Mouse (Mus musculus) intestine, postnatal 0 days (tissue): ENCODE measurements around the gene Rai14. TPM values are rescaled to one million over a fixed set of nuclear protein-coding genes. Genes with fewer than 3 reads are reported as not detected.

Experiments used
- ATAC-seq: fragments of 200-750 bp; cut with Nextera tagmentation; 2 replicates; pipeline ENCODE4 v1.8.0; 2017; ENCODE audit warnings: mild to moderate bottlenecking, moderate TSS enrichment, moderate library complexity
- H3K27ac ChIP-seq: fragments of 300-500 bp; sonication (generic); 2 replicates; pipeline ENCODE4 v1.5.1; 2014; ENCODE audit warnings: mild to moderate bottlenecking, low read depth, low read length, moderate library complexity
- H3K27me3 ChIP-seq: fragments of 300-500 bp; sonication (generic); replicated peaks from 2 replicates; pipeline ENCODE4 v1.6.1; 2014; ENCODE audit warnings: low read length, mixed read lengths; ENCODE audit not compliant: control insufficient read depth, insufficient read depth
- H3K36me3 ChIP-seq: fragments of 300-500 bp; sonication (generic); 2 replicates; pipeline ENCODE4 v1.6.1; 2014; ENCODE audit warnings: mild to moderate bottlenecking, moderate library complexity; ENCODE audit not compliant: control insufficient read depth, insufficient read depth
- H3K4me1 ChIP-seq: fragments of 300-500 bp; sonication (generic); replicated peaks from 2 replicates; pipeline ENCODE4 v1.6.1; 2014; ENCODE audit warnings: antibody characterized with exemption, low read length, mixed read lengths; ENCODE audit not compliant: control insufficient read depth, insufficient read depth
- H3K4me2 ChIP-seq: fragments of 300-500 bp; sonication (generic); replicated peaks from 2 replicates; pipeline ENCODE4 v1.6.1; 2014; ENCODE audit warnings: low read depth, mild to moderate bottlenecking, moderate library complexity
- H3K4me3 ChIP-seq: fragments of 300-500 bp; sonication (generic); 2 replicates; pipeline ENCODE4 v1.5.1; 2014; ENCODE audit warnings: low read depth, low read length
- H3K9ac ChIP-seq: fragments of 300-500 bp; sonication (generic); 2 replicates; pipeline ENCODE4 v1.6.1; 2014; ENCODE audit warnings: mild to moderate bottlenecking, low read depth, low read length
- H3K9me3 ChIP-seq: fragments of 300-500 bp; sonication (generic); 2 replicates; pipeline ENCODE4 v1.6.1; 2016; ENCODE audit warnings: mixed run types; ENCODE audit not compliant: control insufficient read depth
- CTCF ChIP-seq: sonication (generic); IDR thresholded peaks from 2 replicates; pipeline ENCODE4 v1.5.1; 2016; ENCODE audit warnings: low read depth, mild to moderate bottlenecking, control low read depth, antibody characterized with exemption, moderate library complexity
- WGBS: fragments of 180-500 bp; shearing (Covaris S2); extraction: QIAGEN DNeasy Blood & Tissue Kit; methylation state at CpG from one replicate; pipeline ENCODE4 v1.1.7; 2014; 5-methylcytosine and 5-hydroxymethylcytosine counted together
- polyA plus RNA-seq: library from polyadenylated mRNA; unstranded; fragments of >200 nt; fragmentation: Nextera tagmentation; extraction: Ambion mirVana; gene quantifications from 2 replicates; pipeline ENCODE4 v1.2.1, GENCODE M21; 2015

Rai14 gene
- polyA plus RNA-seq, 1 experiment from 2014 or later: 6.2 TPM

- 0 out of 2 replicates have a peak overlapping the region, but pooled peaks have one; percentile 0 for H3K27ac ChIP-seq
- no peak for TF ChIP-seq CTCF
- peak; percentile 94 for ATAC-seq
- H3K27me3 ChIP-seq: no peaks in the 10 kb centered on the region
- peak overlapping the region; percentile 25 for H3K4me3 ChIP-seq
- WGBS: 38% methylated on average over 13 of the region's 13 CpGs
- peak overlapping the region; percentile 54 for H3K4me2 ChIP-seq
- H3K9me3 ChIP-seq: no peaks in the 10 kb centered on the region
- peaks cover 6% of the 10 kb centered on the region; the same call in 1 of the 2 replicates for H3K4me1 ChIP-seq
- no peak overlapping the region for H3K9ac ChIP-seq
- H3K36me3 ChIP-seq: no peaks in the 10 kb centered on the region
These were observed 24.2 kb downstream of the Rai14 start for GRCm38 (mm10) chr15:10690219-10690618.

- 52% methylated on average over 11 of the region's 11 CpGs for WGBS
- Histone ChIP-seq H3K4me2 (peak overlapping the region; percentile 30; the same call in 1 of the 2 replicates), H3K36me3 (no peaks in the 10 kb centered on the region), H3K9me3 (no peaks in the 10 kb centered on the region), H3K4me3 (no peak overlapping the region), H3K27me3 (no peaks in the 10 kb centered on the region), H3K4me1 (peaks cover 4% of the 10 kb centered on the region; the same call in 1 of the 2 replicates), H3K27ac (no peak overlapping the region), H3K9ac (no peak overlapping the region)
- no peak for ATAC-seq
- no peak for TF ChIP-seq CTCF
These were observed 25.1 kb downstream of the Rai14 start for GRCm38 (mm10) chr15:10689304-10689703.

GRCm38 (mm10) chr15:10688686-10689085 is 25.7 kb downstream of the Rai14 start:
- Histone ChIP-seq H3K27ac (no peak overlapping the region), H3K36me3 (no peaks in the 10 kb centered on the region), H3K9me3 (no peaks in the 10 kb centered on the region), H3K4me2 (no peak overlapping the region), H3K4me1 (peaks cover 4% of the 10 kb centered on the region; the same call in 1 of the 2 replicates), H3K9ac (no peak overlapping the region), H3K27me3 (no peaks in the 10 kb centered on the region), H3K4me3 (no peak overlapping the region)
- no peak for TF ChIP-seq CTCF
- WGBS: 61% methylated on average over 5 of the region's 5 CpGs
- ATAC-seq: no peak

- WGBS: 84% methylated on average over 7 of the region's 7 CpGs
- no peak overlapping the region for H3K4me3 ChIP-seq
- H3K4me2 ChIP-seq: no peak overlapping the region
- no peak overlapping the region for H3K27ac ChIP-seq
- H3K27me3 ChIP-seq: no peaks in the 10 kb centered on the region
- H3K36me3 ChIP-seq: no peaks in the 10 kb centered on the region
- no peak for TF ChIP-seq CTCF
- ATAC-seq: no peak
- no peak overlapping the region for H3K9ac ChIP-seq
- H3K9me3 ChIP-seq: no peaks in the 10 kb centered on the region
- H3K4me1 ChIP-seq: peaks cover 4% of the 10 kb centered on the region; the same call in 1 of the 2 replicates
These were observed 27.1 kb downstream of the Rai14 start for GRCm38 (mm10) chr15:10687365-10687764.

- Histone ChIP-seq H3K27me3 (no peaks in the 10 kb centered on the region), H3K4me1 (peaks cover 4% of the 10 kb centered on the region; the same call in 1 of the 2 replicates), H3K9ac (no peak overlapping the region), H3K4me2 (no peak overlapping the region), H3K9me3 (no peaks in the 10 kb centered on the region), H3K36me3 (no peaks in the 10 kb centered on the region), H3K27ac (peak overlapping the region; percentile 7; the same call in 1 of the 2 replicates), H3K4me3 (no peak overlapping the region)
- WGBS: 57% methylated on average over 14 of the region's 14 CpGs
- ATAC-seq: 0 out of 2 replicates have a peak, but pooled peaks have one; percentile 12
- TF ChIP-seq CTCF: no peak
These were observed 28.6 kb downstream of the Rai14 start for GRCm38 (mm10) chr15:10685692-10686430.

- no peak for TF ChIP-seq CTCF
- no peak for ATAC-seq
- H3K9me3 ChIP-seq: no peaks in the 10 kb centered on the region
- no peaks in the 10 kb centered on the region for H3K36me3 ChIP-seq
- H3K27me3 ChIP-seq: no peaks in the 10 kb centered on the region
- no peak overlapping the region for H3K9ac ChIP-seq
- H3K27ac ChIP-seq: no peak overlapping the region
- 89% methylated on average over 9 of the region's 9 CpGs for WGBS
- H3K4me3 ChIP-seq: no peak overlapping the region
- no peak overlapping the region for H3K4me2 ChIP-seq
- H3K4me1 ChIP-seq: peaks cover 4% of the 10 kb centered on the region; the same call in 1 of the 2 replicates
These were observed 30.7 kb downstream of the Rai14 start for GRCm38 (mm10) chr15:10683687-10684203.
